Mouse (Mus musculus) limb, embryonic 11.5 days (tissue): ENCODE measurements around the gene Ciapin1. TPM values are rescaled to one million over a fixed set of nuclear protein-coding genes. Genes with fewer than 3 reads are reported as not detected.

Experiments used
- ATAC-seq: fragments of 200-750 bp; cut with Nextera tagmentation; 2 replicates; pipeline ENCODE4 v1.8.0; 2017; ENCODE audit warnings: low read depth; ENCODE audit not compliant: insufficient number of reproducible peaks, low FRiP score, low TSS enrichment
- DNase-seq: peaks from one replicate; pipeline ENCODE4 v3.0.0-alpha.2; 2015; ENCODE audit warnings: low spot score
- H3K27ac ChIP-seq: fragments of 300-500 bp; sonication (generic); replicated peaks from 2 replicates; pipeline ENCODE4 v1.5.1; 2014; ENCODE audit warnings: low read depth, mild to moderate bottlenecking, low read length
- H3K27me3 ChIP-seq: fragments of 300-500 bp; sonication (generic); 2 replicates; pipeline ENCODE4 v1.6.1; 2014; ENCODE audit warnings: mild to moderate bottlenecking, low read length, mixed read lengths; ENCODE audit not compliant: control insufficient read depth, insufficient read depth
- H3K36me3 ChIP-seq: fragments of 300-500 bp; sonication (generic); 2 replicates; pipeline ENCODE4 v1.6.1; 2014; ENCODE audit warnings: mild to moderate bottlenecking, low read length, moderate library complexity, mixed read lengths; ENCODE audit not compliant: control insufficient read depth, insufficient read depth
- H3K4me1 ChIP-seq: fragments of 300-500 bp; sonication (generic); 2 replicates; pipeline ENCODE4 v1.6.1; 2014; ENCODE audit warnings: low read length, mixed read lengths; ENCODE audit not compliant: control insufficient read depth, insufficient read depth
- H3K4me2 ChIP-seq: fragments of 300-500 bp; sonication (generic); 2 replicates; pipeline ENCODE4 v1.6.1; 2014; ENCODE audit warnings: low read depth, mild to moderate bottlenecking, moderate library complexity; ENCODE audit not compliant: severe bottlenecking
- H3K4me3 ChIP-seq: fragments of 300-500 bp; sonication (generic); 2 replicates; pipeline ENCODE4 v1.5.1; 2014; ENCODE audit warnings: low read depth, low read length
- H3K9ac ChIP-seq: fragments of 300-500 bp; sonication (generic); 2 replicates; pipeline ENCODE4 v1.6.1; 2014; ENCODE audit warnings: mild to moderate bottlenecking, low read length
- H3K9me3 ChIP-seq: fragments of 300-500 bp; sonication (generic); 2 replicates; pipeline ENCODE4 v1.6.1; 2016; ENCODE audit warnings: low read length; ENCODE audit not compliant: control insufficient read depth
- WGBS: fragments of 180-500 bp; shearing (Covaris S2); extraction: QIAGEN DNeasy Blood & Tissue Kit; methylation state at CpG from one replicate; pipeline ENCODE4 v1.1.7; 2014; 5-methylcytosine and 5-hydroxymethylcytosine counted together
- polyA plus RNA-seq: library from polyadenylated mRNA; unstranded; fragments of >200 nt; fragmentation: Nextera tagmentation; extraction: Ambion mirVana; gene quantifications from 2 replicates; pipeline ENCODE4 v1.2.1, GENCODE M21; 2014

Ciapin1 gene
- polyA plus RNA-seq, 1 experiment from 2014 or later = 131 TPM

GRCm38 (mm10) chr8:94820553-94820952 lies 17.6 kb downstream of the Ciapin1 start:
- no peaks in the 10 kb centered on the region for H3K9me3 ChIP-seq
- no peak for ATAC-seq
- no peak overlapping the region for H3K27ac ChIP-seq
- no peak overlapping the region for H3K9ac ChIP-seq
- DNase-seq = no peak
- H3K27me3 ChIP-seq = no peaks in the 10 kb centered on the region
- H3K4me2 ChIP-seq = no peak overlapping the region
- no peaks in the 10 kb centered on the region for H3K4me1 ChIP-seq
- H3K4me3 ChIP-seq = no peak overlapping the region
- H3K36me3 ChIP-seq = peaks cover 14% of the 10 kb centered on the region; the same call in 1 of the 2 replicates
- WGBS = 77% methylated on average over 7 of the region's 7 CpGs

DNA sequence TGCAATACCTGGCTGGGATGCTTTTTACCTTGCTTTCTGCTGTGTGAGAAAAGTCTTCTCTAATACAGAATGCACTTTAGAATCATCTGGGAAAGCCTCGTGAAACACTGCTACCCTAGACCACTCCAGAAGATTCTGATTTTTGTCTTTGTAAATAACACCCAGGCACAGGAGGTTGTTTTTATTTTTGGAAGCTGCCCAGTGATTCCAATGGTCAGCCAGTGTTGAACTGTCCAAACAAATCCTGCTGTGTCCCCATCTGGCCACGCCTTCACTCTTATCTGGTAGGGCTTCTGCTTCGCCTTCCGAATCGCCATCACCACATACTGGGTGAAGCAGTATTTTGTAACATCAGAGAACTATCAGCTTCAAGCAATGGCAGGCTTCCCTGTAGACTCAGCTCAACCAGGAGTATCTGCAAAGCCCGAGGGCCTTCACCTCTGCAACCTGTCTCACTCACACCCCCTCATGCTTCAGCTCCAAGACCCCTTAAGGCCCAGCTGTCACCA lies 18.4 kb downstream of the Ciapin1 start:
- Histone ChIP-seq H3K36me3 (peaks cover 10% of the 10 kb centered on the region; the same call in 1 of the 2 replicates), H3K9me3 (no peaks in the 10 kb centered on the region), H3K4me2 (no peak overlapping the region), H3K4me1 (no peaks in the 10 kb centered on the region), H3K4me3 (no peak overlapping the region), H3K9ac (no peak overlapping the region), H3K27ac (no peak overlapping the region), H3K27me3 (no peaks in the 10 kb centered on the region)
- ATAC-seq (no peak), DNase-seq (no peak)
- WGBS = 81% methylated on average over 6 of the region's 6 CpGs

- Histone ChIP-seq H3K36me3 (peaks cover 2% of the 10 kb centered on the region; the same call in 1 of the 2 replicates), H3K9me3 (no peaks in the 10 kb centered on the region), H3K4me1 (no peaks in the 10 kb centered on the region), H3K9ac (no peak overlapping the region), H3K4me2 (no peak overlapping the region), H3K4me3 (no peak overlapping the region), H3K27ac (no peak overlapping the region), H3K27me3 (no peaks in the 10 kb centered on the region)
- DNase-seq (no peak), ATAC-seq (no peak)
- 88% methylated on average over 11 of the region's 11 CpGs for WGBS
These were observed 20.2 kb downstream of the Ciapin1 start for GRCm38 (mm10) chr8:94817933-94818332.

GRCm38 (mm10) chr8:94814556-94814955 lies 23.6 kb downstream of the Ciapin1 start:
- Histone ChIP-seq H3K4me3 (no peak overlapping the region), H3K4me2 (no peak overlapping the region), H3K27ac (no peak overlapping the region), H3K4me1 (no peaks in the 10 kb centered on the region), H3K36me3 (no peaks in the 10 kb centered on the region), H3K9me3 (no peaks in the 10 kb centered on the region), H3K9ac (no peak overlapping the region), H3K27me3 (no peaks in the 10 kb centered on the region)
- DNase-seq = peak; percentile 47
- 0% methylated on average over 1 of the region's 1 CpGs for WGBS
- no peak for ATAC-seq

DNA sequence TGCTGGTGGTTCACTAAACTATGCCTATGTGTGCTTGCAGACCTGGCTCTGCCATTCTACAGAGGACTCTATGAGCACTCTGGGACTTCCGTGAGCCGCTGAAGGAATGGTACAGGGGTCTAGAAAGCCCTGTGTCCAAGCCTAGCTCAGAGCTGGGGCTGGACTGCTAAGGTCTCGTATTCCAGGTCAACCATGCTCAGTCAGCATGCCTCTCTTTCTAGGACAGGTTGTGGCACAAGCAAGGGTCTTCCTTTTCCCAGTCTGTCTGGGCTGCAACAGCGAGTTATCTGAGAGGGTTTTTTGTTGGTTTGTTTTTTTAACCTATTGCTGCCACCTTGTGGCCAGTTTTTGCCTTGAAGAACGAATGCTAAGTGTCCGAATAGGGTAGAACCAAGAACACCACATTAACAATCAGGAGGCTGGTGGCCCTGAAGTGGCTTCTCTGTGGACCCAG lies 25.5 kb downstream of the Ciapin1 start:
- no peak overlapping the region for H3K4me2 ChIP-seq
- H3K9ac ChIP-seq = no peak overlapping the region
- H3K4me1 ChIP-seq = no peaks in the 10 kb centered on the region
- ATAC-seq (peak; percentile 54; the same call in 1 of the 2 replicates), DNase-seq (peak; percentile 92)
- H3K4me3 ChIP-seq = no peak overlapping the region
- 31% methylated on average over 6 of the region's 6 CpGs for WGBS
- H3K9me3 ChIP-seq = no peaks in the 10 kb centered on the region
- H3K27ac ChIP-seq = no peak overlapping the region
- H3K36me3 ChIP-seq = no peaks in the 10 kb centered on the region
- no peaks in the 10 kb centered on the region for H3K27me3 ChIP-seq

GRCm38 (mm10) chr8:94811654-94812053 lies 26.5 kb downstream of the Ciapin1 start:
- Histone ChIP-seq H3K4me1 (no peaks in the 10 kb centered on the region), H3K4me2 (no peak overlapping the region), H3K27ac (no peak overlapping the region), H3K27me3 (no peaks in the 10 kb centered on the region), H3K36me3 (no peaks in the 10 kb centered on the region), H3K4me3 (no peak overlapping the region), H3K9me3 (no peaks in the 10 kb centered on the region), H3K9ac (no peak overlapping the region)
- DNase-seq (no peak), ATAC-seq (no peak)
- 74% methylated on average over 6 of the region's 6 CpGs for WGBS

DNA sequence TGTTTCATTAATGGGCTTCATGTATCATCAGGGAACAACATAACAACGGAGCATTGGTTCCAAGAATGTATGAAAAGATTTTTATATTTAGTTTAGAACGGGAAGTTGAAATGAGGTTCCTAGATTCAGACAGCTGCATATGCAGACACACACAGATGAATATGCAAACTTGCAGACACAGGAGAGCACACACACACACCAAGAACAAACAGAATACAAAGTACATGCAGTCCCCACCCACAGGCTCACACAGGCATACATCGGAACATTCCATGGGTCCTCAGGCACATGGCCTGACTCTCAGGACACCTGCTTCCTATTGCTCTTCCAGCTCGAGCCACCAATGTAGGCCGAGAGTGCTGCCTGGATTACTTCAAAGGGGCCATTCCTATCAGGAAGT lies 27.3 kb downstream of the Ciapin1 start:
- H3K4me2 ChIP-seq = no peak overlapping the region
- DNase-seq (no peak), ATAC-seq (no peak)
- no peaks in the 10 kb centered on the region for H3K36me3 ChIP-seq
- 81% methylated on average over 5 of the region's 5 CpGs for WGBS
- no peaks in the 10 kb centered on the region for H3K9me3 ChIP-seq
- H3K9ac ChIP-seq = no peak overlapping the region
- no peaks in the 10 kb centered on the region for H3K27me3 ChIP-seq
- H3K4me1 ChIP-seq = no peaks in the 10 kb centered on the region
- H3K4me3 ChIP-seq = no peak overlapping the region
- no peak overlapping the region for H3K27ac ChIP-seq

DNA sequence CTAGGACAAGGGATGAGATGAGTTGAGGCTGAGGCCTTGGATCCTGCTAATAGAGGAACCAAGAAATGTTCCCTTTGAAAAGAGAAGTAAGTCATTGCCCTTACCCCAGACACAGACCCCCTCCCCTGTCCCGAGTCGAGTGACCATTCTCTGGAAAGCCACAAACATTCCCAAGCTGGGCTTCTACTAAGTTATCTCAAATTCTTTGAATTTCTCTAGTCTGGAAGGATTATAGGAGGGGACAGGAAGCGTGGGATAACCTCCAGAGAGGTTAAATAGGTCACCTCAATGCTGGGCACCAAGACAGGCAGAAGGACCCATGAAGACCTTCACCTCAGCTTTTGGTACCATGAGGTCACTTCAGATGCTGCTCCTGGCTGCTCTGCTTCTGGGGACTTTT lies 28.0 kb downstream of the Ciapin1 start, which contains the start of gene Ccl17:
Ccl17 (plus strand) TSS at position 301 of the 400 bp plus-strand sequence.
- H3K36me3 ChIP-seq = no peaks in the 10 kb centered on the region
- WGBS = 67% methylated on average over 3 of the region's 3 CpGs
- ATAC-seq = no peak

DNA sequence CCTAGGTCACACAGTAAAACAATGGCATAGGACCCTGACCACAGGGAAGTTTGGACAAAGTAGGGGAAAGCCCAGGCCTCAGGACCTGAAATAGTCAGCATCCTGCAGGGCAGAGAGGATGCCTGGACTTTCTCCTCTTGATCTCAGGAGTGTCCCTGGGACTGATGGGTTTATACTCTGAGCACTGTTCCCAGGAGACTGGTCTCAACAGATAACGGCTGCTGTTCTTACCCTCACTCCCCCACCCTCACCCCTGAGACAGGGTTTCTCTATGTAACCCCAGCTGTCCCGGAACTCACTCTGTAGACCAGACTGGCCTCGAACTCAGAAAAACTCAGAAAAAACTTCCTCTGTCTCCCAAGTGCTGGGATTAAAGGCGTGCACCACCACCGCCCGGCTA lies 29.8 kb downstream of the Ciapin1 start:
- ATAC-seq (no peak), DNase-seq (no peak)
- Histone ChIP-seq H3K27me3 (no peaks in the 10 kb centered on the region), H3K36me3 (no peaks in the 10 kb centered on the region), H3K9ac (no peak overlapping the region), H3K27ac (no peak overlapping the region), H3K4me2 (no peak overlapping the region), H3K9me3 (no peaks in the 10 kb centered on the region), H3K4me3 (no peak overlapping the region), H3K4me1 (no peaks in the 10 kb centered on the region)
- 81% methylated on average over 6 of the region's 6 CpGs for WGBS

More for the DNA sequence above, 28.0 kb downstream of the Ciapin1 start, which contains the start of gene Ccl17:
- no peaks in the 10 kb centered on the region for H3K27me3 ChIP-seq
- H3K4me2 ChIP-seq = no peak within 1 kb of the TSS
- H3K4me1 ChIP-seq = no peaks in the 10 kb centered on the region
- H3K4me3 ChIP-seq = no peak within 1 kb of the TSS
- DNase-seq = no peak
- H3K27ac ChIP-seq = no peak within 1 kb of the TSS
- no peaks in the 10 kb centered on the region for H3K9me3 ChIP-seq
- H3K9ac ChIP-seq = no peak within 1 kb of the TSS
